Mouse (Mus musculus) MEL (cell line): ENCODE results near the gene Afap1l2. TPM values are rescaled to one million over a fixed set of nuclear protein-coding genes. Genes with fewer than 3 reads are reported as not detected.

Source experiments
- DNase-seq: peaks from one replicate; pipeline ENCODE4 v3.0.0; 2011; ENCODE audit warnings: low read depth, low spot score
- H3K27ac ChIP-seq: 2 replicates; pipeline ENCODE4 v1.5.1; 2012; ENCODE audit warnings: low read depth, mild to moderate bottlenecking, control low read depth, low read length, moderate library complexity; ENCODE audit not compliant: control insufficient read depth
- H3K27me3 ChIP-seq, 2 experiments: fragments of 150-350 bp in 1 of 2; sonication (generic) in 1 of 2; 2 replicates each; pipeline ENCODE4 v1.6.1; 2012; ENCODE audit warnings: low read length in 2 of 2, mild to moderate bottlenecking in 2 of 2, improper control_type of control experiment in 1 of 2, moderate library complexity in 1 of 2; ENCODE audit not compliant: insufficient read depth in 2 of 2, control insufficient read depth in 1 of 2
- H3K36me3 ChIP-seq, 2 experiments: 2 replicates each; pipeline ENCODE4 v1.6.1; 2012 to 2014; ENCODE audit warnings: low read length in 2 of 2, improper control_type of control experiment in 1 of 2, inconsistent platforms in 1 of 2, mild to moderate bottlenecking in 1 of 2; ENCODE audit not compliant: insufficient read depth in 2 of 2, control insufficient read depth in 1 of 2
- H3K4me1 ChIP-seq, 2 experiments: fragments of 150-350 bp in 1 of 2; sonication (generic) in 1 of 2; 2 replicates each; pipeline ENCODE4 v1.6.1; 2012; ENCODE audit warnings: low read length in 2 of 2, improper control_type of control experiment in 1 of 2, mild to moderate bottlenecking in 1 of 2; ENCODE audit not compliant: insufficient read depth in 2 of 2, control insufficient read depth in 1 of 2
- H3K4me3 ChIP-seq, 2 experiments: fragments of 150-350 bp in 1 of 2; sonication (generic) in 1 of 2; 2 replicates each; pipeline ENCODE4 v1.5.1; 2012; ENCODE audit warnings: low read depth in 2 of 2, low read length in 2 of 2, mild to moderate bottlenecking in 2 of 2, moderate library complexity in 2 of 2, control low read depth in 1 of 2, improper control_type of control experiment in 1 of 2; ENCODE audit not compliant: control insufficient read depth in 1 of 2, insufficient read depth in 1 of 2
- H3K79me2 ChIP-seq: 2 replicates; pipeline ENCODE4 v1.6.1; 2012; ENCODE audit warnings: mild to moderate bottlenecking, low read length, moderate library complexity; ENCODE audit not compliant: control insufficient read depth, poor library complexity, insufficient read depth
- H3K9ac ChIP-seq: 2 replicates; pipeline ENCODE4 v1.6.1; 2012; ENCODE audit warnings: low read depth, mild to moderate bottlenecking, control low read depth, low read length, moderate library complexity; ENCODE audit not compliant: control insufficient read depth, poor library complexity, severe bottlenecking
- H3K9me3 ChIP-seq: fragments of 150-350 bp; sonication (generic); replicated peaks from 2 replicates; pipeline ENCODE4 v1.6.1; 2012; ENCODE audit warnings: mild to moderate bottlenecking, low read length, improper control_type of control experiment, moderate library complexity; ENCODE audit not compliant: insufficient read depth
- BHLHE40 ChIP-seq: IDR thresholded peaks from 2 replicates; pipeline ENCODE4 v1.6.1; 2012; ENCODE audit warnings: low read depth, mild to moderate bottlenecking, inconsistent platforms, low read length, improper control_type of control experiment, borderline replicate concordance
- CHD2 ChIP-seq: IDR thresholded peaks from 2 replicates; pipeline ENCODE4 v1.6.1; 2011; ENCODE audit warnings: low read length, improper control_type of control experiment
- CTCF ChIP-seq, 3 experiments: IDR thresholded peaks in 2 of 3; conservative IDR thresholded peaks in 1 of 3; 2 replicates each; pipeline ENCODE4 v1.5.1; 2011 to 2012; ENCODE audit warnings: low read length in 3 of 3, low read depth in 2 of 3, mild to moderate bottlenecking in 2 of 3, improper control_type of control experiment in 1 of 3, inconsistent platforms in 1 of 3, mixed read lengths in 1 of 3, moderate library complexity in 1 of 3; ENCODE audit not compliant: control insufficient read depth in 1 of 3, insufficient read depth in 1 of 3, poor library complexity in 1 of 3, severe bottlenecking in 1 of 3
- EP300 ChIP-seq, 2 experiments: IDR thresholded peaks; 2 replicates each; pipeline ENCODE4 v1.6.1; 2011; ENCODE audit warnings: improper control_type of control experiment in 2 of 2, low read length in 2 of 2, low read depth in 1 of 2, mild to moderate bottlenecking in 1 of 2
- ETS1 ChIP-seq: IDR thresholded peaks from 2 replicates; pipeline ENCODE4 v1.6.1; 2012; ENCODE audit warnings: low read depth, mild to moderate bottlenecking, inconsistent platforms, low read length, improper control_type of control experiment, moderate library complexity
- MAFK ChIP-seq: IDR thresholded peaks from 2 replicates; pipeline ENCODE4 v1.6.1; 2011; ENCODE audit warnings: low read depth, mild to moderate bottlenecking, low read length, improper control_type of control experiment, borderline replicate concordance
- MAX ChIP-seq: IDR thresholded peaks from 2 replicates; pipeline ENCODE4 v1.6.1; 2011; ENCODE audit warnings: low read length, improper control_type of control experiment
- MAZ ChIP-seq: IDR thresholded peaks from 2 replicates; pipeline ENCODE4 v1.6.1; 2012; ENCODE audit warnings: low read depth, mild to moderate bottlenecking, inconsistent platforms, low read length, improper control_type of control experiment
- MEF2A ChIP-seq: IDR thresholded peaks from 2 replicates; pipeline ENCODE4 v1.6.1; 2014; ENCODE audit warnings: low read depth, mild to moderate bottlenecking, inconsistent platforms, low read length, improper control_type of control experiment; ENCODE audit not compliant: poor library complexity, insufficient replicate concordance, severe bottlenecking; ENCODE audit errors: extremely low read depth
- MYB ChIP-seq: IDR thresholded peaks from 2 replicates; pipeline ENCODE4 v1.6.1; 2011; ENCODE audit warnings: mild to moderate bottlenecking, low read depth, low read length, improper control_type of control experiment
- MYC ChIP-seq: IDR thresholded peaks from 2 replicates; pipeline ENCODE4 v1.6.1; 2011; ENCODE audit warnings: low read depth, mild to moderate bottlenecking, low read length, improper control_type of control experiment, moderate library complexity
- POLR2A ChIP-seq, 2 experiments: IDR thresholded peaks; 2 replicates each; pipeline ENCODE4 v1.6.1; 2011 to 2012; ENCODE audit warnings: low read length in 2 of 2, mild to moderate bottlenecking in 2 of 2, control low read depth in 1 of 2, improper control_type of control experiment in 1 of 2, low read depth in 1 of 2, moderate library complexity in 1 of 2; ENCODE audit not compliant: control insufficient read depth in 1 of 2, insufficient read depth in 1 of 2, poor library complexity in 1 of 2
- SIN3A ChIP-seq: IDR thresholded peaks from 2 replicates; pipeline ENCODE4 v1.6.1; 2012; ENCODE audit warnings: low read length, improper control_type of control experiment, inconsistent platforms
- TBP ChIP-seq: IDR thresholded peaks from 2 replicates; pipeline ENCODE4 v1.8.0; 2011; ENCODE audit warnings: low read depth, low read length, improper control_type of control experiment
- UBTF ChIP-seq: IDR thresholded peaks from 2 replicates; pipeline ENCODE4 v1.6.1; 2012; ENCODE audit warnings: low read depth, mild to moderate bottlenecking, inconsistent platforms, low read length, improper control_type of control experiment, moderate library complexity, borderline replicate concordance; ENCODE audit not compliant: insufficient read depth
- USF1 ChIP-seq: IDR thresholded peaks from 2 replicates; pipeline ENCODE4 v1.6.1; 2014; ENCODE audit warnings: low read depth, mild to moderate bottlenecking, inconsistent platforms, low read length, improper control_type of control experiment, moderate library complexity
- polyA plus RNA-seq, 2 experiments: library from polyadenylated mRNA; stranded (reverse) in 1 of 2; unstranded in 1 of 2; fragments of >175 nt in 1 of 2; fragments of >200 nt in 1 of 2; gene quantifications; 2 replicates each; pipeline versions ENCODE4 v1.2.1 to v1.2.4; 2012; ENCODE audit warnings: low replicate concordance in 2 of 2, low read depth in 1 of 2; ENCODE audit not compliant: insufficient read length in 2 of 2, insufficient read depth in 1 of 2, missing spikeins in 1 of 2
- total RNA-seq: library from RNA; depleted of rRNA; stranded (reverse); fragments of 300-350 nt; gene quantifications from 2 replicates; pipeline ENCODE4 v1.2.3, GENCODE M21; 2012; rRNA removed

Afap1l2 gene
- total RNA-seq (not detected in 2 replicates), polyA plus RNA-seq (not detected)

- H3K79me2 ChIP-seq: no peaks in the 10 kb centered on the region
- no peak within 1 kb of the TSS for H3K4me3 ChIP-seq
- H3K36me3 ChIP-seq: no peaks in the 10 kb centered on the region
- H3K9me3 ChIP-seq: no peaks in the 10 kb centered on the region
- no peak within 1 kb of the TSS for H3K27ac ChIP-seq
- H3K9ac ChIP-seq: no peak within 1 kb of the TSS
- H3K4me1 ChIP-seq: no peaks in the 10 kb centered on the region
- DNase-seq: no peak
- TF ChIP-seq MAZ (no peak), CHD2 (no peak), MYC (no peak), POLR2A (IDR thresholded peaks at IDR 0.05; ENCODE audit: control insufficient read depth in 1 of 2, insufficient read depth in 1 of 2, low read depth in 1 of 2, low read length in 2 of 2, poor library complexity in 1 of 2) (no peak), EP300 (IDR thresholded peaks at IDR 0.05; ENCODE audit: low read depth in 1 of 2, low read length in 2 of 2) (no peak), MAX (no peak), SIN3A (no peak), MEF2A (no peak), UBTF (no peak), TBP (no peak), MAFK (no peak), ETS1 (no peak), USF1 (no peak), MYB (no peak)
- H3K27me3 ChIP-seq: no peaks in the 10 kb centered on the region; a peak in 1 of 4 replicates
Observed at GRCm38 (mm10) chr19:57007781-57008710, at the start of gene Afap1l2. Afap1l2 (minus strand) TSS chr19:57008228.

GRCm38 (mm10) chr19:57057568-57057967, 49.5 kb upstream of the Afap1l2 start:
- DNase-seq: peak; percentile 7
- no peaks in the 10 kb centered on the region for H3K79me2 ChIP-seq
- H3K36me3 ChIP-seq: no peaks in the 10 kb centered on the region
- H3K9me3 ChIP-seq: no peaks in the 10 kb centered on the region
- H3K27ac ChIP-seq: no peak overlapping the region
- no peaks in the 10 kb centered on the region; a peak in 1 of 4 replicates for H3K27me3 ChIP-seq
- no peak overlapping the region for H3K4me3 ChIP-seq
- no peak overlapping the region for H3K9ac ChIP-seq
- peak; percentile 21 to 66 (median 32); a peak in 3 of 6 replicates for TF ChIP-seq CTCF (IDR thresholded peaks at IDR 0.05 in 2 of 3, conservative IDR thresholded peaks at IDR 0.05 in 1 of 3; ENCODE audit: control insufficient read depth in 1 of 3, insufficient read depth in 1 of 3, low read depth in 2 of 3, low read length in 3 of 3, poor library complexity in 1 of 3, severe bottlenecking in 1 of 3)
- no peak for TF ChIP-seq BHLHE40
- no peak for TF ChIP-seq CHD2
- H3K4me1 ChIP-seq: no peaks in the 10 kb centered on the region
